Mouse (Mus musculus) heart, adult 2 months (tissue): ENCODE results near the gene Cacnb3.

Source experiments
- CTCF ChIP-seq: fragments of 200-600 bp; IDR thresholded peaks from 2 replicates; pipeline ENCODE4 v1.8.1; 2022; ENCODE audit warnings: antibody characterized with exemption, mild to moderate bottlenecking, moderate library complexity
- EP300 ChIP-seq: fragments of 200-500 bp; IDR thresholded peaks from 2 replicates; pipeline ENCODE4 v1.6.1; 2011; ENCODE audit warnings: low read depth, low read length, control low read depth; ENCODE audit not compliant: insufficient read depth
- POLR2A ChIP-seq: fragments of 200-500 bp; IDR thresholded peaks from 2 replicates; pipeline ENCODE4 v1.6.1; 2011; ENCODE audit warnings: mild to moderate bottlenecking, low read depth, low read length, control low read depth; ENCODE audit not compliant: insufficient read depth

DNA sequence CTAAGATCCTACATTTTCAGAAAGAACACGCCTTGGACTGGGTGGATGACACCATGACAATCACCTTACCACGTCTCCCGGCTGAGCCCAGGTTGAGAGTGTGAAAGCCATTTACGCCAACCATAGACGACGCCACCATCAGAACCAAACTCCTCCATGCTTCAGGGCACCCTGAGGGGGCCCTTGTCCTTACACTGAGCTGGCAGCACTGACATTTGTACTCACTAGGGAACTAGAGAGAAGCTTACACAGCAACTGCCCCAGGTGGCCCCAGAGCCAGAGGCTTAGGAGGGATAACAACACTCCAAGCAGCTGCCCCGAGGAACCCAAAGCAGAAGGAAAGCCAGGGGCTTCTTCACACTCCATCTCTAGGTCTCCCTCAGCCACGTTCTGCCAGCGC lies 23.9 kb upstream of the Cacnb3 start:
- no peak for TF ChIP-seq EP300
- no peak for TF ChIP-seq POLR2A
- no peak for TF ChIP-seq CTCF
